Mouse (Mus musculus) neural tube, embryonic 15.5 days (tissue): ENCODE results near the gene Zfp609. TPM values are rescaled to one million over a fixed set of nuclear protein-coding genes. Genes with fewer than 3 reads are reported as not detected.

ENCODE experiments used
- ATAC-seq: fragments of 200-750 bp; cut with Nextera tagmentation; 2 replicates; pipeline ENCODE4 v1.8.0; 2017; ENCODE audit warnings: mild to moderate bottlenecking, moderate TSS enrichment, moderate library complexity; ENCODE audit not compliant: low FRiP score
- H3K27ac ChIP-seq: fragments of 300-500 bp; sonication (generic); replicated peaks from 2 replicates; pipeline ENCODE4 v1.5.1; 2015; ENCODE audit warnings: mild to moderate bottlenecking, inconsistent platforms
- H3K27me3 ChIP-seq: fragments of 300-500 bp; sonication (generic); replicated peaks from 2 replicates; pipeline ENCODE4 v1.6.1; 2015; ENCODE audit warnings: inconsistent platforms
- H3K36me3 ChIP-seq: fragments of 300-500 bp; sonication (generic); 2 replicates; pipeline ENCODE4 v1.6.1; 2015; ENCODE audit warnings: inconsistent platforms
- H3K4me1 ChIP-seq: fragments of 300-500 bp; sonication (generic); 2 replicates; pipeline ENCODE4 v1.6.1; 2015; ENCODE audit warnings: inconsistent platforms
- H3K4me2 ChIP-seq: fragments of 300-500 bp; sonication (generic); 2 replicates; pipeline ENCODE4 v1.6.1; 2015; ENCODE audit warnings: inconsistent platforms, mild to moderate bottlenecking, moderate library complexity
- H3K4me3 ChIP-seq: fragments of 300-500 bp; sonication (generic); replicated peaks from 2 replicates; pipeline ENCODE4 v1.5.1; 2015; ENCODE audit warnings: mild to moderate bottlenecking, inconsistent platforms
- H3K9ac ChIP-seq: fragments of 300-500 bp; sonication (generic); replicated peaks from 2 replicates; pipeline ENCODE4 v1.6.1; 2015; ENCODE audit warnings: mild to moderate bottlenecking, inconsistent platforms
- H3K9me3 ChIP-seq: fragments of 300-500 bp; sonication (generic); replicated peaks from 2 replicates; pipeline ENCODE4 v1.6.1; 2016; ENCODE audit warnings: inconsistent platforms
- polyA plus RNA-seq: library from polyadenylated mRNA; unstranded; fragments of >200 nt; fragmentation: Nextera tagmentation; extraction: Ambion mirVana; gene quantifications from 2 replicates; pipeline ENCODE4 v1.2.1, GENCODE M21; 2015

The Zfp609 gene
- polyA plus RNA-seq, 1 experiment from 2014 or later = 6.8 TPM

DNA sequence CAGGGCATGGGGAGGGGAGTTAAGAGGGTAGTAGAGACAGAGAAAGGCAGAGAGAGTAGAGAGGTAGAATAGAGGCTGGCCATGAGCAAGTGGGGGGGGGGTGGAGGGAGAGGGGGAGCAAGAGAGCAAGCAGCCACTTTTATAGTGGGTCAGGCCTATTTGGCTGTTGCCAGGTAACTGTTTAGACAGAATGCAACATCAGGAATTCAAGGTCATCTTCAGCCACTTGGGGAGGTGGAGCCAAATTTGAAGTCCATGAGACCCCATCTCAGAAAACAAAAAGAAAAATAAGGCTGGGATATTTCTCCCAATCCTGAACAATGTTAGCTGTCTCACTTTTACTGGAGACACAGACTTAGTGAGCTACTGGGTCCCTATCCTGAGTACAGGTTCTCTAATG lies 184.8 kb downstream of the Zfp609 start:
- Histone ChIP-seq H3K4me1 (0 out of 2 replicates have a peak, but pooled peaks cover 4% of the 10 kb centered on the region), H3K9me3 (no peaks in the 10 kb centered on the region), H3K4me3 (no peak overlapping the region), H3K4me2 (no peak overlapping the region), H3K36me3 (no peaks in the 10 kb centered on the region), H3K27me3 (no peaks in the 10 kb centered on the region), H3K27ac (no peak overlapping the region), H3K9ac (no peak overlapping the region)
- no peak for ATAC-seq

Other genes with a start within 250 kb of the Zfp609 start
- gene Plekho2, start 247.5 kb downstream of the Zfp609 start, polyA plus RNA-seq = 5.0 and 7.7 TPM in 2 replicates
- 2.7 and 4.7 TPM in 2 replicates for gene Pif1, start 240.4 kb downstream of the Zfp609 start, polyA plus RNA-seq
- gene Rbpms2, start 197.9 kb downstream of the Zfp609 start, polyA plus RNA-seq = 3.1 and 4.9 TPM in 2 replicates
- gene Oaz2, start 159.6 kb downstream of the Zfp609 start, polyA plus RNA-seq = 383 and 395 TPM in 2 replicates
- 21.2 and 64.0 TPM in 2 replicates for gene Pclaf, start 62.7 kb upstream of the Zfp609 start, polyA plus RNA-seq
- 27.9 and 30.2 TPM in 2 replicates for gene Trip4, start 81.2 kb upstream of the Zfp609 start, polyA plus RNA-seq
- 19.1 and 19.4 TPM in 2 replicates for gene Csnk1g1, start 81.4 kb upstream of the Zfp609 start, polyA plus RNA-seq
- gene Ppib, start 232.7 kb upstream of the Zfp609 start, polyA plus RNA-seq = 371 and 378 TPM in 2 replicates
- 10.7 and 12.1 TPM in 2 replicates for gene Snx22, start 242.2 kb upstream of the Zfp609 start, polyA plus RNA-seq